Mouse (Mus musculus): ENCODE data around the gene Tmem209.

- TF ChIP-seq CTCF (IDR thresholded peaks at IDR 0.05; ENCODE audit: low read depth, low read length) (no peak), POLR2A (IDR thresholded peaks at IDR 0.05; ENCODE audit: borderline replicate concordance, low read depth, low read length) (no peak)
Observed at GRCm38 (mm10) chr6:30459056-30459747, 50.4 kb downstream of the Tmem209 start.
